In genomic region chr15:102028040-102028439, GRCm38 (mm10) we compare ENCODE assay signal across 9 mouse cellular contexts. TPM values are rescaled to one million over a fixed set of nuclear protein-coding genes. Genes with fewer than 3 reads are reported as not detected.
DNase-seq lines count a peak whose midpoint lies in the region; ATAC-seq and TF ChIP-seq lines count a peak whose summit lies in the region.
"Had no signal": no experiment of that assay in that cellular context is flagged by ENCODE, and none has a peak within 500 bp of the region (broad histone marks: within the 10 kb centered on the region; RNA-seq: fewer than 3 reads in every experiment).

Krt18 (plus strand) TSS chr15:102028180.

- no peak for TF ChIP-seq POLR2A in embryonic fibroblast, embryonic 13.5 days (IDR thresholded peaks at IDR 0.05; ENCODE audit: low read depth, low read length)

- DNase-seq in heart, postnatal 25 days (ENCODE audit: low spot score): no peak
- DNase-seq in lung, postnatal 10 days: peak; percentile 51
- peak; percentile 36 for DNase-seq in thymus, postnatal 25 days
- DNase-seq in left cerebral cortex, postnatal 10 days (ENCODE audit: extremely low spot score in 1 of 2, low spot score in 2 of 2): no peak
- no peak for DNase-seq in MN1 (ENCODE audit: low spot score)

- ATAC-seq in heart, embryonic 11.5 days (replicated peaks; ENCODE audit: insufficient number of reproducible peaks, low FRiP score, low TSS enrichment): no peak
- ATAC-seq in kidney, embryonic 14.5 days (ENCODE audit: low FRiP score, low TSS enrichment): peak; percentile 37

- no peaks in the 10 kb centered on the region for H3K9me3 ChIP-seq in heart, embryonic 11.5 days (replicated peaks; ENCODE audit: control insufficient read depth, low read length)
- H3K9me3 ChIP-seq in kidney, embryonic 14.5 days (ENCODE audit: control insufficient read depth, low read length): no peaks in the 10 kb centered on the region
- H3K9me3 ChIP-seq: G1E had no signal

- peaks cover 14% of the 10 kb centered on the region for H3K27me3 ChIP-seq in heart, embryonic 11.5 days (ENCODE audit: control insufficient read depth, insufficient read depth, low read length)
- H3K27me3 ChIP-seq in kidney, embryonic 14.5 days (ENCODE audit: control insufficient read depth, insufficient read depth, low read length): peaks cover 20% of the 10 kb centered on the region

- peaks cover 16% of the 10 kb centered on the region for H3K4me1 ChIP-seq in heart, embryonic 11.5 days (ENCODE audit: control insufficient read depth, insufficient read depth, low read length)
- H3K4me1 ChIP-seq in embryonic fibroblast, embryonic 13.5 days (ENCODE audit: control insufficient read depth, insufficient read depth, low read length): peaks cover 5% of the 10 kb centered on the region; the same call in 1 of the 2 replicates
- H3K4me1 ChIP-seq in kidney, embryonic 14.5 days (ENCODE audit: control insufficient read depth, insufficient read depth, low read length): peaks cover 19% of the 10 kb centered on the region; the same call in 1 of the 2 replicates

- 2% methylated on average over 28 of the region's 28 CpGs for WGBS in heart, embryonic 11.5 days (ENCODE audit: insufficient replicate concordance)
- WGBS in kidney, embryonic 14.5 days: 2% methylated on average over 28 of the region's 28 CpGs

- TF ChIP-seq CTCF in embryonic fibroblast, embryonic 13.5 days (IDR thresholded peaks at IDR 0.05; ENCODE audit: borderline replicate concordance, insufficient read depth, low read length): no peak

- intact Hi-C loops in heart, postnatal 25 days (cut with DNase I): no loop called here
- intact Hi-C loops in left cerebral cortex, postnatal 10 days (cut with DNase I): no loop called here

- H3K4me3 ChIP-seq in heart, embryonic 11.5 days (ENCODE audit: low read depth, low read length): peak within 1 kb of the TSS; percentile 50
- H3K4me3 ChIP-seq in embryonic fibroblast, embryonic 13.5 days (ENCODE audit: insufficient read depth, low read length): peak within 1 kb of the TSS; percentile 11; the same call in 1 of the 2 replicates
- H3K4me3 ChIP-seq in kidney, embryonic 14.5 days (ENCODE audit: low read length): peak within 1 kb of the TSS; percentile 43

- H3K4me2 ChIP-seq in heart, embryonic 11.5 days: peak within 1 kb of the TSS; percentile 85
- peak within 1 kb of the TSS; percentile 58 for H3K4me2 ChIP-seq in kidney, embryonic 14.5 days (replicated peaks; ENCODE audit: low read depth, low read length)

- peak within 1 kb of the TSS; percentile 41; the same call in 1 of the 2 replicates for H3K27ac ChIP-seq in heart, embryonic 11.5 days (ENCODE audit: low read depth, low read length)
- no peak within 1 kb of the TSS for H3K27ac ChIP-seq in embryonic fibroblast, embryonic 13.5 days (ENCODE audit: insufficient read depth, low read length)
- H3K27ac ChIP-seq in kidney, embryonic 14.5 days (ENCODE audit: low read depth, low read length): peak within 1 kb of the TSS; percentile 69; the same call in 1 of the 2 replicates

- peak within 1 kb of the TSS; percentile 72 for H3K9ac ChIP-seq in heart, embryonic 11.5 days (ENCODE audit: low read depth, low read length)
- peak within 1 kb of the TSS; percentile 58 for H3K9ac ChIP-seq in kidney, embryonic 14.5 days (ENCODE audit: low read depth, low read length)

- H3K36me3 ChIP-seq in heart, embryonic 11.5 days (ENCODE audit: control insufficient read depth, insufficient read depth, low read length): no peaks in the 10 kb centered on the region; the same call in 1 of the 2 replicates
- H3K36me3 ChIP-seq in kidney, embryonic 14.5 days (ENCODE audit: control insufficient read depth, insufficient read depth, low read length): peaks cover 4% of the 10 kb centered on the region; the same call in 1 of the 2 replicates
- H3K36me3 ChIP-seq: G1E had no signal

RNA-seq across cellular contexts. Expression of gene Krt18, which starts in this region (rescaled TPM):
- 39.3 and 41.9 TPM in 2 replicates for polyA plus RNA-seq in heart, embryonic 11.5 days (2014; fragmentation: Nextera tagmentation; extraction: Ambion mirVana)
- total RNA-seq in heart, postnatal 25 days (2021): 1 to 10 TPM; 3.7 to 4.9 TPM
- 1.6 and 8.2 TPM in 2 replicates for polyA plus RNA-seq in embryonic fibroblast, embryonic 13.5 days (2011; ENCODE audit: insufficient read length, low read depth, missing spikeins)
- 140 and 164 TPM in 2 replicates for polyA plus RNA-seq in kidney, embryonic 14.5 days (2014; fragmentation: Nextera tagmentation; extraction: Ambion mirVana)
- under 1 TPM in 1 of 2 experiments, not detected in 1; 0.77 TPM for total RNA-seq in left cerebral cortex, postnatal 10 days (2021)
- total RNA-seq: G1E had no signal
- polyA plus RNA-seq: G1E had no signal

Comparison
In these comparisons a context has a peak if more than half of its experiments do, and no peak if none do; other contexts are left out.
1. DNase-seq: peak in lung, postnatal 10 days (single experiment) and thymus, postnatal 25 days (single experiment); none in heart, postnatal 25 days (single experiment), left cerebral cortex, postnatal 10 days (0 of 2) and MN1 (single experiment).
2. Peak in every context shown above with its lines, with median percentiles within 50 percentile points of each other: H3K4me3 ChIP-seq.